ENCODE assay signal across 8 mouse cellular contexts in the genomic region with DNA sequence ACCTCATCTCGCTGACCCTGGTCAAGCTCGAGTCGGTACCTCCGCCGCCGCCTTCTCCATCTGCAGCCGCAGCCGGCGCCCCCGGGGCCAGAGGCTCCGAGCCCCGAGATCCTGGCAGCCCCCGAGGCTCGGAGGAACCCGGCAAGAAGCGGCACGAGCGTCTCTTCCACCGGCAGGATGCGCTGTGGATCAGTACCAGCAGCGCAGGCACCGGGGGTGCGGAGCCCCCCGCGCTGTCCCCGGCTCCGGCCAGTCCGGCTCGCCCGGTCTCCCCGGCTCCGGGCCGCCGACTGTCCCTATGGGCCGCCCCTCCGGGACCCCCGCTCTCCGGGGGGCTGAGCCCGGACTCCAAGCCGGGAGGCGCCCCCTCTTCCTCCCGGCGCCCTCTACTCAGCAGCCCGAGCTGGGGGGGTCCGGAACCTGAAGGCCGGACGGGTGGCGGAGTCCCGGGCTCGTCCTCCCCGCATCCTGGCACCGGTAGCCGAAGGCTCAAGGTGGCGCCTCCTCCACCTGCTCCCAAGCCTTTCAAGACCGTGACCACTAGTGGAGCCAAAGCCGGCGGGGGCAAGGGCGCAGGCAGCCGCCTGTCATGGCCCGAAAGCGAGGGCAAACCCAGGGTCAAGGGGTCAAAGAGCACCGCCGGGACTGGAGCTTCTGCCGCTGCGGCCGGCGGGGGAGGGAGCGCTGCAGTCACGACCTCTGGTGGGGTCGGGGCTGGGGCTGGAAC. TPM values are rescaled to one million over a fixed set of nuclear protein-coding genes. Genes with fewer than 3 reads are reported as not detected.
A peak's percentile ranks its signal among the peaks of the same experiment; 100 is the strongest.
DNase-seq lines count a peak whose midpoint lies in the region; ATAC-seq and TF ChIP-seq lines count a peak whose summit lies in the region.
"Had no signal": no experiment of that assay in that cellular context is flagged by ENCODE, and none has a peak within 500 bp of the region (broad histone marks: within the 10 kb centered on the region; RNA-seq: fewer than 3 reads in every experiment).

No protein-coding gene starts in this region.

- H3K4me3 ChIP-seq in embryonic facial prominence, embryonic 12.5 days: peak overlapping the region; percentile 62
- peak overlapping the region; percentile 51 for H3K4me3 ChIP-seq in intestine, embryonic 16.5 days (ENCODE audit: low read length)
- H3K4me3 ChIP-seq in myocyte: peak overlapping the region; percentile 16

- peak overlapping the region; percentile 75 for H3K9ac ChIP-seq in embryonic facial prominence, embryonic 12.5 days
- peak overlapping the region; percentile 61 for H3K9ac ChIP-seq in intestine, embryonic 16.5 days (ENCODE audit: low read depth, low read length)

- H3K9me3 ChIP-seq in embryonic facial prominence, embryonic 12.5 days: no peaks in the 10 kb centered on the region
- no peaks in the 10 kb centered on the region for H3K9me3 ChIP-seq in intestine, embryonic 16.5 days (ENCODE audit: control insufficient read depth, low read length)

- H3ac ChIP-seq in myocyte (ENCODE audit: control insufficient read depth, insufficient read length): peak overlapping the region; percentile 15

- no peaks in the 10 kb centered on the region for H3K36me3 ChIP-seq in embryonic facial prominence, embryonic 12.5 days
- H3K36me3 ChIP-seq in intestine, embryonic 16.5 days (ENCODE audit: control insufficient read depth, insufficient read depth, low read length): no peaks in the 10 kb centered on the region
- H3K36me3 ChIP-seq in myocyte (ENCODE audit: control insufficient read depth, insufficient read depth): no peaks in the 10 kb centered on the region

- peak; percentile 37 for DNase-seq in lung, postnatal 10 days
- no peak for DNase-seq in lung, postnatal 25 days (ENCODE audit: low spot score)
- no peak for DNase-seq in frontal cortex, postnatal 36 days (ENCODE audit: low spot score in 2 of 2)
- no peak for DNase-seq in adrenal gland, postnatal 10 days

- H3K79me2 ChIP-seq in myocyte (ENCODE audit: control insufficient read depth, insufficient read depth): no peaks in the 10 kb centered on the region

- H3K27me3 ChIP-seq in embryonic facial prominence, embryonic 12.5 days: peaks cover 97% of the 10 kb centered on the region
- H3K27me3 ChIP-seq in intestine, embryonic 16.5 days (replicated peaks; ENCODE audit: control insufficient read depth, insufficient read depth, low read length): peaks cover 67% of the 10 kb centered on the region
- H3K27me3 ChIP-seq in myocyte (ENCODE audit: control insufficient read depth, insufficient read depth, insufficient read length): peaks cover 8% of the 10 kb centered on the region

- no peak overlapping the region for H3K27ac ChIP-seq in embryonic facial prominence, embryonic 12.5 days
- H3K27ac ChIP-seq in intestine, embryonic 16.5 days (ENCODE audit: low read length): no peak overlapping the region
- H3K27ac ChIP-seq: macrophage had no signal

- peaks cover 30% of the 10 kb centered on the region for H3K4me1 ChIP-seq in embryonic facial prominence, embryonic 12.5 days
- H3K4me1 ChIP-seq in intestine, embryonic 16.5 days (ENCODE audit: control insufficient read depth, insufficient read depth, low read length): peaks cover 40% of the 10 kb centered on the region

- 1% methylated on average over 68 of the region's 70 CpGs for WGBS in embryonic facial prominence, embryonic 12.5 days
- 3% methylated on average over 67 of the region's 70 CpGs for WGBS in intestine, embryonic 16.5 days

- no peak for TF ChIP-seq POLR2A in myocyte (IDR thresholded peaks at IDR 0.05; ENCODE audit: insufficient read length, low read depth)

- H3K4me2 ChIP-seq in embryonic facial prominence, embryonic 12.5 days (replicated peaks): peak overlapping the region; percentile 99
- peak overlapping the region; percentile 77 for H3K4me2 ChIP-seq in intestine, embryonic 16.5 days (ENCODE audit: low read depth, low read length)
- H3K4me2 ChIP-seq in myocyte (ENCODE audit: low read depth): no peak overlapping the region

- no peak for ATAC-seq in embryonic facial prominence, embryonic 12.5 days (ENCODE audit: insufficient number of reproducible peaks, insufficient read depth, low FRiP score, low TSS enrichment)
- no peak for ATAC-seq in intestine, embryonic 16.5 days

TF ChIP-seq in myocyte, 11 proteins besides CTCF, POLR2A, EP300 and RAD21:
- TF ChIP-seq CEBPB (IDR thresholded peaks at IDR 0.05; ENCODE audit: insufficient read depth, poor library complexity, severe bottlenecking) (no peak), REST (IDR thresholded peaks at IDR 0.05; ENCODE audit: insufficient read depth, insufficient read length) (no peak), MAX (IDR thresholded peaks at IDR 0.05; ENCODE audit: low read depth) (no peak), MYOG (IDR thresholded peaks at IDR 0.05; ENCODE audit: control insufficient read depth in 1 of 3, insufficient read depth in 1 of 3, insufficient read length in 2 of 3, low read depth in 2 of 3) (no peak), POLR2AphosphoS2 (IDR thresholded peaks at IDR 0.05; ENCODE audit: insufficient read length, low read depth) (no peak), TCF12 (IDR thresholded peaks at IDR 0.05; ENCODE audit: insufficient read depth, poor library complexity, severe bottlenecking) (no peak)

RNA-seq across cellular contexts. Expression of gene Agap2, which starts 4.7 kb away (rescaled TPM):
- 0.32 and 0.82 TPM in 2 replicates for polyA plus RNA-seq in embryonic facial prominence, embryonic 12.5 days (2016; fragmentation: Nextera tagmentation; extraction: Ambion mirVana)
- 0.05 and 0.21 TPM in 2 replicates for polyA plus RNA-seq in intestine, embryonic 16.5 days (2015; fragmentation: Nextera tagmentation; extraction: Ambion mirVana)
- polyA plus RNA-seq in myocyte (2012; fragmentation: generic; extraction: Trizol): 1.2 TPM
- 1 to 10 TPM; 5.7 to 6.2 TPM for total RNA-seq in adrenal gland, postnatal 10 days (2021)

RNA-seq across cellular contexts. Expression of gene Tspan31, which starts 9.8 kb away (rescaled TPM):
- polyA plus RNA-seq in embryonic facial prominence, embryonic 12.5 days (2016; fragmentation: Nextera tagmentation; extraction: Ambion mirVana): 167 and 170 TPM in 2 replicates
- 189 and 206 TPM in 2 replicates for polyA plus RNA-seq in intestine, embryonic 16.5 days (2015; fragmentation: Nextera tagmentation; extraction: Ambion mirVana)
- polyA plus RNA-seq in myocyte (2012; fragmentation: generic; extraction: Trizol): 139 TPM
- total RNA-seq in adrenal gland, postnatal 10 days (2021): 10 to 100 TPM; 81.7 to 94.3 TPM

RNA-seq across cellular contexts. Expression of gene Cdk4, which starts 16.5 kb away (rescaled TPM):
- 2,215 and 2,234 TPM in 2 replicates for polyA plus RNA-seq in embryonic facial prominence, embryonic 12.5 days (2016; fragmentation: Nextera tagmentation; extraction: Ambion mirVana)
- 1,474 and 1,595 TPM in 2 replicates for polyA plus RNA-seq in intestine, embryonic 16.5 days (2015; fragmentation: Nextera tagmentation; extraction: Ambion mirVana)
- polyA plus RNA-seq in myocyte (2012; fragmentation: generic; extraction: Trizol): 276 TPM
- 100 to 1,000 TPM; 267 to 302 TPM for total RNA-seq in adrenal gland, postnatal 10 days (2021)

RNA-seq across cellular contexts. Expression of gene March9, which starts 19.8 kb away (rescaled TPM):
- polyA plus RNA-seq in embryonic facial prominence, embryonic 12.5 days (2016; fragmentation: Nextera tagmentation; extraction: Ambion mirVana): 2.2 and 2.4 TPM in 2 replicates
- 0.40 and 0.50 TPM in 2 replicates for polyA plus RNA-seq in intestine, embryonic 16.5 days (2015; fragmentation: Nextera tagmentation; extraction: Ambion mirVana)
- 6.1 TPM for polyA plus RNA-seq in myocyte (2012; fragmentation: generic; extraction: Trizol)
- total RNA-seq in adrenal gland, postnatal 10 days (2021): 1 to 10 TPM; 6.5 to 6.9 TPM

RNA-seq across cellular contexts. Expression of gene Cyp27b1, which starts 31.8 kb away (rescaled TPM):
- polyA plus RNA-seq in embryonic facial prominence, embryonic 12.5 days (2016; fragmentation: Nextera tagmentation; extraction: Ambion mirVana): 0.09 and 0.10 TPM in 2 replicates
- 0.05 and 0.11 TPM in 2 replicates for polyA plus RNA-seq in intestine, embryonic 16.5 days (2015; fragmentation: Nextera tagmentation; extraction: Ambion mirVana)
- polyA plus RNA-seq in myocyte (2012; fragmentation: generic; extraction: Trizol): 0.56 TPM
- total RNA-seq in adrenal gland, postnatal 10 days (2021): under 1 TPM; 0.27 to 0.30 TPM
- polyA plus RNA-seq: macrophage had no signal
